Mouse (Mus musculus) left cerebral cortex, postnatal 14 days (tissue): ENCODE measurements around the gene Disp2. TPM values are rescaled to one million over a fixed set of nuclear protein-coding genes. Genes with fewer than 3 reads are reported as not detected.

Experiments
- DNase-seq, 2 experiments: peaks; one replicate each; pipeline ENCODE4 v3.0.0; 2021 to 2022; ENCODE audit warnings: low spot score in 2 of 2, mixed read lengths in 1 of 2
- intact Hi-C: fragments of 180-260 bp; cut with DNase I; formaldehyde crosslinking; loops from one replicate; pipeline ENCODE4 v1.15.1; 2025
- total RNA-seq, 2 experiments: library from RNA; stranded (reverse); gene quantifications; 2 replicates each; pipeline ENCODE4 v1.2.3; 2021

The Disp2 gene
- total RNA-seq, 2 experiments from 2014 or later, result 196 to 205 TPM

GRCm38 (mm10) chr2:118813981-118814836 lies 34.7 kb downstream of the Disp2 start, which contains the start of gene Knstrn:
TSS of gene Knstrn (plus strand) at chr2:118814003.
- intact Hi-C loops, result no loop called here
- DNase-seq, result peak; percentile 82 to 85

GRCm38 (mm10) chr2:118822800-118823199 lies 43.3 kb downstream of the Disp2 start:
- intact Hi-C loops, result no loop called here
- no peak for DNase-seq

GRCm38 (mm10) chr2:118824396-118824795 lies 44.9 kb downstream of the Disp2 start:
- no peak for DNase-seq
- intact Hi-C loops, result no loop called here

GRCm38 (mm10) chr2:118829096-118829495 lies 49.6 kb downstream of the Disp2 start:
- intact Hi-C loops, result no loop called here
- no peak for DNase-seq

GRCm38 (mm10) chr2:118834061-118834460 lies 54.5 kb downstream of the Disp2 start:
- intact Hi-C loops, result no loop called here
- DNase-seq, result no peak

GRCm38 (mm10) chr2:118835115-118835514 lies 55.6 kb downstream of the Disp2 start:
- DNase-seq, result no peak
- intact Hi-C loops, result no loop called here

GRCm38 (mm10) chr2:118838330-118838729 lies 58.8 kb downstream of the Disp2 start:
- DNase-seq, result no peak

GRCm38 (mm10) chr2:118841186-118841585 lies 61.7 kb downstream of the Disp2 start:
- DNase-seq, result no peak
- intact Hi-C loops, result no loop called here

More at GRCm38 (mm10) chr2:118838330-118838729, 58.8 kb downstream of the Disp2 start:
- intact Hi-C loops, result no loop called here

- intact Hi-C loops, result no loop called here
- no peak for DNase-seq
These were observed 62.3 kb downstream of the Disp2 start for GRCm38 (mm10) chr2:118841774-118842173.

- no peak for DNase-seq
- intact Hi-C loops, result no loop called here
These were observed 64.9 kb downstream of the Disp2 start for GRCm38 (mm10) chr2:118844427-118844826.

- DNase-seq, result no peak
These were observed 66.7 kb downstream of the Disp2 start for GRCm38 (mm10) chr2:118846246-118846645.

GRCm38 (mm10) chr2:118851756-118852155 lies 72.2 kb downstream of the Disp2 start:
- DNase-seq, result no peak
- intact Hi-C loops, result no loop called here

More at GRCm38 (mm10) chr2:118846246-118846645, 66.7 kb downstream of the Disp2 start:
- intact Hi-C loops, result no loop called here

Other genes starting within 250 kb of the Disp2 start
- 1 to 10 TPM; 3.8 to 4.4 TPM for gene Bmf, start 230.0 kb upstream of the Disp2 start, total RNA-seq
- 1 to 10 TPM; 1.5 to 1.9 TPM for gene Bub1b, start 181.5 kb upstream of the Disp2 start, total RNA-seq
- gene Pak6, start 116.4 kb upstream of the Disp2 start, total RNA-seq, result 100 to 1,000 TPM; 117 to 122 TPM
- 10 to 100 TPM; 15.7 to 17.3 TPM for gene Ankrd63, start 75.8 kb upstream of the Disp2 start, total RNA-seq
- 1 to 10 TPM; 2.4 to 2.8 TPM for gene Plcb2, start 51.3 kb upstream of the Disp2 start, total RNA-seq
- 10 to 100 TPM; 30.8 to 33.4 TPM for gene Inafm2, start 34.0 kb upstream of the Disp2 start, total RNA-seq
- 1 to 10 TPM; 3.1 to 3.3 TPM for gene Ccdc9b, start 17.1 kb upstream of the Disp2 start, total RNA-seq
- not detected for gene Phgr1, start 7.0 kb upstream of the Disp2 start, total RNA-seq
- gene Knstrn, start 34.3 kb downstream of the Disp2 start, total RNA-seq, result 1 to 10 TPM; 2.5 to 2.6 TPM
- gene Ivd, start 82.2 kb downstream of the Disp2 start, total RNA-seq, result 10 to 100 TPM; 68.4 to 69.9 TPM
- 10 to 100 TPM; 35.8 to 37.5 TPM for gene Bahd1, start 120.7 kb downstream of the Disp2 start, total RNA-seq
- gene Chst14, start 146.8 kb downstream of the Disp2 start, total RNA-seq, result 1 to 10 TPM; 2.3 to 2.4 TPM
- gene Ccdc32, start 249.7 kb downstream of the Disp2 start, total RNA-seq, result 10 to 100 TPM; 60.2 TPM